Mouse (Mus musculus): ENCODE measurements around the gene Gm49630. TPM values are rescaled to one million over a fixed set of nuclear protein-coding genes. Genes with fewer than 3 reads are reported as not detected.
A peak's percentile ranks its signal among the peaks of the same experiment; 100 is the strongest.
"Not testable (repeated sequence)": the region's sequence is repeated elsewhere in the genome, so short reads cannot be mapped to it uniquely, and the experiment has no call there.

The Gm49630 gene
- polyA plus RNA-seq, 1 experiment from 2014 or later, result not detected

DNA sequence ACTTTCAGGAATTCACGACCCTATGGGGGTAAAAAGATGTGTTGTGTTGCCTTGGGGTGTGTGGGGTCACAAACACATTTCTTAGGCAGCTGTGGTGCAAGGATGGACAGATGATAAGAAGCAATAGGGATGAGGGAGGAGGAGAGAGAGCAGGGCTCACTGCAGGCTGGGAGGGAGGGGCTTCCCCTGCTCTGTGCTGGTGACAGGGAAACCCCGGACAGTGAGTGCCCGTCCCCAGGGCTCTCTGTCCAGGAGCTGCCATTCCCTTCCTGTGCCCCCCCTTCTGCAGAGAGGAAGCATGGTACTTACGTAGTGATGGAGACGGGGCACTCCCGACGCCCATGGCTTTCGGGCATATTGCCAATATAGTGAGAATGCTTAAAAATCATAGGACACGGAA is 34.4 kb downstream of the Gm49630 start:
- H3K9ac ChIP-seq; H3K4me3 ChIP-seq (replicated peaks; ENCODE audit: low read length); DNase-seq (ENCODE audit: low spot score); H3K4me1 ChIP-seq (replicated peaks; ENCODE audit: control insufficient read depth, insufficient read depth, low read length); H3K27ac ChIP-seq; H3K36me3 ChIP-seq (replicated peaks; ENCODE audit: control insufficient read depth, insufficient read depth); H3K9me3 ChIP-seq (ENCODE audit: control insufficient read depth, low read length); H3K27me3 ChIP-seq (ENCODE audit: control insufficient read depth, insufficient read depth, low read length); H3K4me2 ChIP-seq (replicated peaks): not testable (repeated sequence)
- WGBS, result 74% methylated on average over 8 of the region's 9 CpGs
- ATAC-seq (ENCODE audit: low FRiP score), result 0 out of 2 replicates have a peak, but pooled peaks have one; percentile 31

DNA sequence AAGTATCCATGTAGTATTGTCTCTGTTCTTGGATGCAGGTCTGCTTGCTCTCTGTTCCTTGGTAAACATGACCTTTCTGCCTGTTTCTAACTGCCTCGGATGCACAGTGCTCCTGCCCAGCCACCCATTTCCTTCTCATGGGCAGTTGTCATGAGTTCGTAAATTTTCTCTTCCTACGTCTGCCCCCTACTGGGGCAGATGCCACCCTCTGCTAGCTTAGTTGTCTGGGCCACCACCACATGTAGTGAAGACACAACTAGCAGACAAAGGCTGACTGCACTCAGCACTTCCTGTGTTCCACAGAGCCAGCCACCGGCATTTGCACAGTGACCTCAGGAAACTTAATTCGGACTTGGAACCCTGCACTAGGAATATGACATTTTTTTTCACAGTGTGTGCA is 39.0 kb downstream of the Gm49630 start:
- not testable (repeated sequence) for DNase-seq (ENCODE audit: low spot score); H3K4me1 ChIP-seq (replicated peaks; ENCODE audit: control insufficient read depth, insufficient read depth, low read length); H3K9ac ChIP-seq; H3K27me3 ChIP-seq (ENCODE audit: control insufficient read depth, insufficient read depth, low read length); H3K27ac ChIP-seq; ATAC-seq (ENCODE audit: low FRiP score); H3K4me2 ChIP-seq (replicated peaks); H3K36me3 ChIP-seq (replicated peaks; ENCODE audit: control insufficient read depth, insufficient read depth); H3K4me3 ChIP-seq (replicated peaks; ENCODE audit: low read length); H3K9me3 ChIP-seq (ENCODE audit: control insufficient read depth, low read length)
- 97% methylated on average over 2 of the region's 5 CpGs for WGBS

DNA sequence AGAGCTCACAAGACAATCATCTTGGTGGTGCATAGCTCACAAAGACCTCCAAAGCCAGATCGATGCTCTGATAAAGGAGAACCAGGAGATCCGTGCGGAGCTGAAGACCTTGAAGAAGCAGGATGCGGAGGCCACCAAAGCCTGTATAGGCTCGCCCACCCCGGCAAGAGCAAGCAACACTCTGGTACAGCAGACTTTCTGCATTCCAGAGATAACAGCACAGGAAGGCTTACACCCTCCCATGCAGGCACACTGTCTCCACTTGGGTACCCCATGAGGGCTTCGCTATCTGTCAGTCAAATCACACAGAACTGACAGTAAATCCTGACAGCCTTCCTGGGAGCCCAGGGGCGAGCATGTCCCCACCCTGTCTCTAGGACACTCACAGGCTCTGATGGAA is 45.4 kb downstream of the Gm49630 start:
- not testable (repeated sequence) for H3K4me2 ChIP-seq (replicated peaks); H3K27ac ChIP-seq; H3K4me3 ChIP-seq (replicated peaks; ENCODE audit: low read length); H3K36me3 ChIP-seq (replicated peaks; ENCODE audit: control insufficient read depth, insufficient read depth); H3K4me1 ChIP-seq (replicated peaks; ENCODE audit: control insufficient read depth, insufficient read depth, low read length); H3K9ac ChIP-seq; ATAC-seq (ENCODE audit: low FRiP score); DNase-seq (ENCODE audit: low spot score); H3K9me3 ChIP-seq (ENCODE audit: control insufficient read depth, low read length); H3K27me3 ChIP-seq (ENCODE audit: control insufficient read depth, insufficient read depth, low read length)
- WGBS, result 80% methylated on average over 4 of the region's 8 CpGs

DNA sequence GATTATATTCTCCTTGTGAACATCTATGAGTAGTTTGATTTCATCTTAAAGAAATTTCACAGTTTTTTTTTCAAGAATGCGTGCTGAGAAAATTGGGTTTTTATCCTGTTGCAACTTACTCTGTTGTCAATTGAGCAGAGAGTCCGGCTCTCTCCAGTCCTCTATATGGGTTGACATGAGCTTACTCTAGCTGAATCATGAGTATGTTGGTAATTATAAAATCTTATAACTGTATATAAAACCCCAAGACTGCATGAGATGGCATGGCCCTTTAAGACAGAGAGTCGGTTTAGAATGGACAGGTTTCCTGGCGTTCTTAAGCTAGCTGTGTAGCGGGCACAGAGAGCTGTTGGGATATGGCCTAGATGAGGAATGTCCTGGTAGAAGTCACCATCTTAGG is 47.4 kb downstream of the Gm49630 start, which contains the start of gene Tcp10a:
Gene Tcp10a, plus strand, starts transcription at position 301 of the 400 bp plus-strand sequence.
- not testable (repeated sequence) for H3K27ac ChIP-seq; H3K36me3 ChIP-seq (replicated peaks; ENCODE audit: control insufficient read depth, insufficient read depth); H3K4me1 ChIP-seq (replicated peaks; ENCODE audit: control insufficient read depth, insufficient read depth, low read length); DNase-seq (ENCODE audit: low spot score); H3K9ac ChIP-seq; ATAC-seq (ENCODE audit: low FRiP score); H3K4me3 ChIP-seq (replicated peaks; ENCODE audit: low read length); H3K4me2 ChIP-seq (replicated peaks); H3K27me3 ChIP-seq (ENCODE audit: control insufficient read depth, insufficient read depth, low read length); H3K9me3 ChIP-seq (ENCODE audit: control insufficient read depth, low read length)
- WGBS, result 95% methylated on average over 3 of the region's 5 CpGs

DNA sequence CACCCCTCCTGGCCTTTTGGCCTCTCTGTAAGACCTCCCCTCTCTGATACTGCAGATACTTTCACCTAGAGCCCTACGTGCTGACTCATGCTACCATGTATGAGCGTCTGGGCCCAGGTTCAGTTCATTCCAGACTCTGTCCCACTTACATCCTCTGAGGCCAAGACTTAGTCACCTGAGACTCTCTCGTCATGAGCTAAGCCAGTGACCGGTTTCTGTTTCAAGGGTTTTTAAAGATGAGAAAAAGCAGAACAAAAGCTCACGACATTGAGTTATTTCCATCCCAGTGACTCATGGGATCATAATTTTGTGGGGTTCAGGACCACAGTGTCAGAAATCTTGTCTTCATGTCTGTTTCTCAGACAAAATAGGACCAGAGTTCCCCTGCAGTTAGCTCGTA is 52.0 kb downstream of the Gm49630 start:
- not testable (repeated sequence) for H3K27me3 ChIP-seq (ENCODE audit: control insufficient read depth, insufficient read depth, low read length); H3K36me3 ChIP-seq (replicated peaks; ENCODE audit: control insufficient read depth, insufficient read depth); H3K4me2 ChIP-seq (replicated peaks); H3K4me1 ChIP-seq (replicated peaks; ENCODE audit: control insufficient read depth, insufficient read depth, low read length); H3K27ac ChIP-seq; H3K9ac ChIP-seq; DNase-seq (ENCODE audit: low spot score); ATAC-seq (ENCODE audit: low FRiP score); H3K9me3 ChIP-seq (ENCODE audit: control insufficient read depth, low read length); H3K4me3 ChIP-seq (replicated peaks; ENCODE audit: low read length)
- WGBS, result 95% methylated on average over 6 of the region's 6 CpGs

DNA sequence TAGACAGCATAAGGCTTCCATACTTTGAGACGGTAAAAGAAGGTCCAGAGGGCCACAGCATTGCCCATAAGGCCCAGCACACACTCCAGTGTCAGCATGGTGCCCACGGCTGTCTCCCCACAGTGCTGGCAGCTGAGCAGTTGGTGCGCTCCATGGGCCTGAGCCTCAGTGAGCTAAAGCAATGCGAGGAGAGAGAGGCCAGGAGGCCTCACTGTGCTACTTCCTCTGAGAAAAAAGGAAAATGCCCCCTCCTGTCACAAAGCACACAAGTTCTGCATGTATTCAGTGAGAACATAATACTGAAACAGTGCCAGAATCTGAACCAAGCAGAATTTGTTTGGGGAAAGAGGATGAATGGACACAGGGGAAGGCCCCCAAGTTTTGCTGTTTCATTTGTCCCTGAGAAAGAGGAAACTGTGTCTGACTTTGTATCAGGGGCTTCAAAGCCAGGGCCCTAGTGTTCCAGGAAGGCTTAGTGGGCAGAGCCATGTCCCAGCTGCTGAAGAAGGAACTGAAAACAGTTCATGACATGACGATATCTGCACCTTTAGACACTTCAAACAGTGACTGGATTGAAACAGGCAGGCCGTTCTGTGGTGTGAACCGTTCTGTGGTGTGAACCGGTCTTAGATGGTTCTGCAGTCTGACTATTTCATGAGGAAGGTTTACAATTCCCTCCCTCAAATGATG is 55.9 kb downstream of the Gm49630 start:
- ATAC-seq (ENCODE audit: low FRiP score), result 0 out of 2 replicates have a peak, but pooled peaks have one; percentile 17
- WGBS, result 88% methylated on average over 5 of the region's 8 CpGs

DNA sequence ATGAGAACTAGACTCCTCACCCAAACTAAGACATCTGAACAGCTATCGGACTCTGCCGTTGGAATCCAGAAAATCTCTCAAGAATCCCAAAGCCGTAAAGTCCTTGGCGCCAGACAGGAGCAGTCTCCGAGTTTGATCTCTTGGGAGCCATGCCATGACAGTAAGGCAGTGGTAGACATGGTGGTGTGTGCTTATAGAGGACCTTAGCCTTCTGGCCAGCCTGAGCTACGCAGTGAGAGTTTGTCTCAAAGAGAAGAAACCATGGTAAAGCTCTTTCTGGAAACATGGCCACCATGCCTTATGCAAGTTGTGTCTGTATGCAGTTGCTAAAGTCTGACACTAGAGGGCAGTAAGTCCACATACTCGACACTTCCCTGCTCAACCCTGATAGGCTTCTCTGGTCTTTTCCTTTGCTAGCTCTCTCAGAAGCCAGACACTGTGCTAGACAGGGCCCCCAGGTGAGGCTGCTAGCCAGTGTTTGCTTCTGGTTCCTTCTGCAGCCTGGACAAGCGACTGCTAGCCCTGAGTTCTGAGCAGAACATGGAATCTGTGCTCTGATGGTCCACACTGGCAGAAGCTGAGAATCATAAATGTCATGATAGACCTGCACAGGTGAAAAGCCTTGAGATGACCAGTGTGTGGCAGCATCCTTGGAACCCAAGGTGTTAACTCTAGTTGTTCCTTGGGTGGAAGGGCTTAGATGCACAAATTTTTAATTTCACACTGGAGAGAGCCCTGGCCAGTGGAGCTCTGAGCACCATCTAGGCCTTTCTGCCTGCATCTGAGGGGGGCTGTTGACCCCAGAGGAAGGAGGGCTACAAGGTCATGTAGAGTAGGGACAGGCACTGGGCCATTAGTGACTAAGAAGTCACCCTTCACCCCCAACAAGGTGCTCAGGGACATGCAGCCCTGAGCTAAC is 65.2 kb downstream of the Gm49630 start:
- 63% methylated on average over 8 of the region's 8 CpGs for whole genome bisulfite sequencing
- not testable (repeated sequence) for H3K4me1 ChIP-seq (replicated peaks; ENCODE audit: control insufficient read depth, insufficient read depth, low read length); H3K9ac ChIP-seq; H3K4me2 ChIP-seq (replicated peaks); H3K36me3 ChIP-seq (replicated peaks; ENCODE audit: control insufficient read depth, insufficient read depth); DNase-seq (ENCODE audit: low spot score); H3K27ac ChIP-seq; H3K4me3 ChIP-seq (replicated peaks; ENCODE audit: low read length); H3K27me3 ChIP-seq (ENCODE audit: control insufficient read depth, insufficient read depth, low read length); H3K9me3 ChIP-seq (ENCODE audit: control insufficient read depth, low read length)
- ATAC-seq (ENCODE audit: low FRiP score), result peak; percentile 86

More for the DNA sequence above, 55.9 kb downstream of the Gm49630 start:
- not testable (repeated sequence) for H3K27me3 ChIP-seq (ENCODE audit: control insufficient read depth, insufficient read depth, low read length); H3K9me3 ChIP-seq (ENCODE audit: control insufficient read depth, low read length); DNase-seq (ENCODE audit: low spot score); H3K36me3 ChIP-seq (replicated peaks; ENCODE audit: control insufficient read depth, insufficient read depth); H3K27ac ChIP-seq; H3K4me2 ChIP-seq (replicated peaks); H3K9ac ChIP-seq; H3K4me3 ChIP-seq (replicated peaks; ENCODE audit: low read length); H3K4me1 ChIP-seq (replicated peaks; ENCODE audit: control insufficient read depth, insufficient read depth, low read length)

Other genes starting within 250 kb of the Gm49630 start
- gene Rps6ka2, start 201.9 kb downstream of the Gm49630 start, polyA plus RNA-seq (2014; fragmentation: Nextera tagmentation; extraction: Ambion mirVana), result 24.4 and 25.7 TPM in 2 replicates
- not detected in 2 replicates for gene Tcp10a, start 47.3 kb downstream of the Gm49630 start, polyA plus RNA-seq (2014; fragmentation: Nextera tagmentation; extraction: Ambion mirVana)
- not detected in 2 replicates for gene Ttll2, start 19.3 kb downstream of the Gm49630 start, polyA plus RNA-seq (2014; fragmentation: Nextera tagmentation; extraction: Ambion mirVana)
- gene Unc93a2, start 13.5 kb upstream of the Gm49630 start, polyA plus RNA-seq (2014; fragmentation: Nextera tagmentation; extraction: Ambion mirVana), result not detected in 2 replicates

Data from hindbrain, embryonic 14.5 days (tissue).